Comparison of ENCODE assay signal across 17 mouse cellular contexts in genomic region chr13:73298717-73299116, GRCm38 (mm10). TPM values are rescaled to one million over a fixed set of nuclear protein-coding genes. Genes with fewer than 3 reads are reported as not detected.
"Had no signal": no experiment of that assay in that cellular context is flagged by ENCODE, and none has a peak within 500 bp of the region (broad histone marks: within the 10 kb centered on the region; RNA-seq: fewer than 3 reads in every experiment).

No protein-coding gene starts in this region.

- H3K4me3 ChIP-seq: limb, embryonic 10.5 days; lung, embryonic 15.5 days; megakaryocyte, embryonic 14.5 days; midbrain, embryonic 15.5 days had no signal

- H3K4me2 ChIP-seq: lung, embryonic 15.5 days; midbrain, embryonic 11.5 days; midbrain, embryonic 15.5 days had no signal

- H3K4me1 ChIP-seq: limb, embryonic 10.5 days; lung, embryonic 15.5 days; midbrain, embryonic 15.5 days had no signal

- H3K9ac ChIP-seq: lung, embryonic 15.5 days; midbrain, embryonic 15.5 days had no signal

- H3K9me3 ChIP-seq: limb, embryonic 10.5 days; lung, embryonic 15.5 days; midbrain, embryonic 15.5 days had no signal

- H3K36me3 ChIP-seq: limb, embryonic 10.5 days; lung, embryonic 15.5 days; midbrain, embryonic 15.5 days had no signal

- H3K27ac ChIP-seq: limb, embryonic 10.5 days; lung, embryonic 15.5 days; macrophage; midbrain, embryonic 15.5 days had no signal

- ATAC-seq: midbrain, embryonic 15.5 days had no signal

- H3K27me3 ChIP-seq: lung, embryonic 15.5 days; midbrain, embryonic 15.5 days had no signal

- DNase-seq: kidney, postnatal 14 days; lung, postnatal 14 days; right cerebral cortex, adult 18-20 months; right cerebral cortex, postnatal 25 days; thymus, postnatal 36 days had no signal

RNA-seq across cellular contexts. Expression of gene Irx4, which starts 38.4 kb away (rescaled TPM):
- total RNA-seq: layer of hippocampus, adult 8-10 months; layer of hippocampus, postnatal 14 days; left cerebral cortex, adult 18-20 months; left cerebral cortex, postnatal 14 days; monocyte, adult 5-6 weeks had no signal
- polyA plus RNA-seq: liver, embryonic 16.5 days; macrophage had no signal
